Mouse (Mus musculus) myocyte (in vitro differentiated cells): Measurements from ENCODE around the gene Ndufaf2.

Source experiments
- CEBPB ChIP-seq: IDR thresholded peaks from 2 replicates; pipeline ENCODE4 v1.6.1; 2011; ENCODE audit warnings: mild to moderate bottlenecking, moderate library complexity; ENCODE audit not compliant: poor library complexity, insufficient read depth, severe bottlenecking
- POLR2A ChIP-seq: IDR thresholded peaks from one replicate; pipeline ENCODE4 v1.6.1; 2011; ENCODE audit warnings: low read depth, mild to moderate bottlenecking, control low read depth, moderate library complexity; ENCODE audit not compliant: insufficient read length

GRCm38 (mm10) chr13:107962741-107963140 lies 195.7 kb downstream of the Ndufaf2 start:
- no peak for TF ChIP-seq POLR2A
- TF ChIP-seq CEBPB, result no peak
